Mouse (Mus musculus) adrenal gland, adult (tissue): ENCODE results near the gene Gm10447.
A peak's percentile ranks its signal among the peaks of the same experiment; 100 is the strongest.

Source experiments
- DNase-seq, 2 experiments: peaks; one replicate each; pipeline ENCODE4 v3.0.0; 2022 to 2023; ENCODE audit warnings: low spot score in 1 of 2; ENCODE audit not compliant: inconsistent age in 2 of 2

The Gm10447 gene

DNA sequence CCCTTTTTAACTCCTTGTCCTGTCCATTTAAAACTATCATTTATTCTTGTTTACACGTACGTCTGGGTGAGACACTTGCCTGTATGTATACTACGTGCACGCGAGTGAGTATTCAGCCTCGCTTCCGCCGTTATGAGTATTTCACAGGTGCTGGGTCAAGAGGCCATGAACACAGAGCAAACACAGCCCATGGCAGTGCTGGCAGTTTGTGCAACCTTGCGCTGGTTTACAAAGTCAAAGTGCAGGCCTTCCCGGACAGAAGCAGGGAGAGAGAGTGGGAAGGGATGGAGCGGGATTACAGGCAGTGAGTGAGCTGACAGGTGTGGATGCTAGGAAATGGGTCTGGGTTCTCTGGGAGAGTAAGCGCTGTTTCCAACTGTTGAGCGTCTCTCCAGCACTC is 10.7 kb downstream of the Gm10447 start:
- no peak for DNase-seq

DNA sequence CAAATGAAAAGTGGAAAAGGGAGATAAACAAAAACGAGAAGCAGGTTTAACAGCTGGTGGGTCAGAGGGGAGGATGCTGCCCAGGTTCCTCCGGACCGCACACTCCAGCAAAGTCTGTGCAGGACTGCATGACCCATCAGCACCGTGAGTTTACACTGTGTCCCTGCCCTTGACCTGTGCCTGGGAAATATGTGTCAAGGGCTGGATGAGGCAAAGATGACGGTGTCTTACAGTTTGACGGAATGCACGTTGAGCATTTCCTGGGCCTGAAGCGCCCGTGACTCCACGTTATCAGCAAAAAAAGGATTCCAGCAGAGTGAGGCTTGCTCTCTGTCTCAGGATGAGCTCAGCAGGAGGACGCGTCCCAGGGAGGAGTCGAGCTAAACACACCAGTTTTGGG is 11.3 kb downstream of the Gm10447 start:
- peak; percentile 82 to 84 for DNase-seq

DNA sequence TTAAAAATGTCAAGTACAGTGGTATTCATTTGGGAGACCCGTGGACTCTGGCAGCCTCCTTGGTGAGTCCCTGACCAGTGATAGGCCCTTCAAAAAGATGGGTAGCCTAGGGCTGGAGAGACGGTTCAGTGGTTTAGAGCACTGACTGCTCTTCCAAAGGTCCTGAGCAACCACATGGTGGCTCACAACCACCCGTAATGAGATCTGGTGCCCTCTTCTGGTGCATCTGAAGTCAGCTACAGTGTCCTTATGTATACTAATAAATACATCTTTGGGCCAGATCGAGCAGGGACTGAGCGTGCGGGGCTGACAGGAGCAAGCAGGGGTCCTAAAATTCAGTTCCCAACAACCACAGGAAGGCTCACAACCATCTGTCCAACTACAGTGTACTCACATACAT is 13.0 kb downstream of the Gm10447 start:
- DNase-seq = peak; percentile 65 to 83

DNA sequence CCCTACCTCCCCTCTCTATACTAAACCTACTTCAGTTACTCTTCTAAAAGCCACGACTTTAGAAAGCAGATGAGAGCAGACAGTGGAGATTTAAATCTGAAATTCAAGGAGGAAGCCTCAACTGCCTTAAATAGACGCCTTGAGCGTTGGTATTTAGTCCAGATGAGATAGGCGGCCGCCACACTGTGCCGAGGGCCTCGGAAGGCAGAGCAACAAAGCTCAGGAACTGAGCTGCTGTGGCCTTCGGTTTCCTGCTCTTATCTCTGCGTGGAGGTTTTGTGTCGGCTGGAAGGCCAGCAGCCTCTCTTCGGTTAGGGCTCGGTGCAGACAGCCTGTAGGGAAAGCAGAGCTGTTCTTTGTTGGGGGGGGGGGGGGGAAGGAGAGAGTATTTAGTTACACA is 15.0 kb downstream of the Gm10447 start:
- peak; percentile 64 to 82 for DNase-seq

DNA sequence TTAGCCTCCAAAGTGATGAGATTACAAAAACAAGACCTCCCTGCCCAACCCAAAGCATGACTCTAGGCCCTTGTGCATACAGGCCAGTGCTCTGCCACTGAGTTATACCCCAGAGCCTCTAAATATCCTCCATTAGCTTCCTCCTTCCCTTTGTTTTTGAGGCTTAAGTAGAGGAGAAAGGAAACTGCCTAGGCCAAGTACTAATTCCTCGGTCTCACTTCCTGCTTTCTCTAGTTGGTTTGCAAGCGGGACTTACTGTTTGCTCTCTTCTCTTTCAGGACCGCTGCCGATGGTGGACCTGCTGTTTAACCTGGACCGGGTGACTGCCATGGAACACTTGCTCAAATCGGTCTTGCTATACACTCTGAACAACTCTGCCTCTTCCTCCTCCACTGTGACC is 20.6 kb downstream of the Gm10447 start:
- DNase-seq = no peak

DNA sequence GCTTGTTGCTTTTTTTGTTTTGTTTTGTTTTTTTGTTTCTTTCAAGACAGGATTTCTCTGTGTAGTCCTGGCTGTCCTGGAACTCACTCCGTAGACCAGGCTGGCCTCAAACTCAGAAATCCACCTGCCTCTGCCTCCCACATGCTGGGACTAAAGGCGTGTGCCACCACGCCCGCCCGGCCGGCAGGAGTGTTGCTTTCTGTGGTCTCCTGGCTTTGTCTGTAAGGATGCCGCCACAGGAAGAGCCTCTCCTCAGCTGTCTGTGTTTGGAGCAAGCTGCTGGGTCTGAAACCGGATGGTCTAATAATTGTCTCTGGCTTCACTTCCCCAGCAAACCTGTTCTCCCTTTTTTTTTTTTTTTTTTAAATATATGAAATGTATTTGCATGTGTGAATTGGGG is 21.4 kb downstream of the Gm10447 start:
- no peak for DNase-seq

DNA sequence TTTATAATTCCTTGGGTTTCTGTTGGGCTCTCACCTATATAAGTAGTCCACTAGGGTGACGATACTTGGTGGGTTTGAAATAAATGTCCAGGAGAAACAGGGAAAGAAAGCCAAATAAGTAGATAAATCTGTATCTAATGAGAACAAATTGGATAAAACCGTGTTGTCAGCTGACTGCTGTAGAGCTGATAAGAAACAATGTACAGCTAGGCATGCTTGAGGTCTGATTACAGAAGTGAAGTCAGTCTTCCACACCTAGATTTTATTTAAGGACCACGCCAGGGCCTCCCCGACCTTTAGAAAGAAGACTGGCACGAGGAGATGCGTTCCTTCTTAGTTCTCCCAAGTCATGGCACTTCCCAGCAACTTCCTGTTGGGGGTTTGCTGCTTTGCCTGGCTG is 23.9 kb downstream of the Gm10447 start:
- DNase-seq = no peak

DNA sequence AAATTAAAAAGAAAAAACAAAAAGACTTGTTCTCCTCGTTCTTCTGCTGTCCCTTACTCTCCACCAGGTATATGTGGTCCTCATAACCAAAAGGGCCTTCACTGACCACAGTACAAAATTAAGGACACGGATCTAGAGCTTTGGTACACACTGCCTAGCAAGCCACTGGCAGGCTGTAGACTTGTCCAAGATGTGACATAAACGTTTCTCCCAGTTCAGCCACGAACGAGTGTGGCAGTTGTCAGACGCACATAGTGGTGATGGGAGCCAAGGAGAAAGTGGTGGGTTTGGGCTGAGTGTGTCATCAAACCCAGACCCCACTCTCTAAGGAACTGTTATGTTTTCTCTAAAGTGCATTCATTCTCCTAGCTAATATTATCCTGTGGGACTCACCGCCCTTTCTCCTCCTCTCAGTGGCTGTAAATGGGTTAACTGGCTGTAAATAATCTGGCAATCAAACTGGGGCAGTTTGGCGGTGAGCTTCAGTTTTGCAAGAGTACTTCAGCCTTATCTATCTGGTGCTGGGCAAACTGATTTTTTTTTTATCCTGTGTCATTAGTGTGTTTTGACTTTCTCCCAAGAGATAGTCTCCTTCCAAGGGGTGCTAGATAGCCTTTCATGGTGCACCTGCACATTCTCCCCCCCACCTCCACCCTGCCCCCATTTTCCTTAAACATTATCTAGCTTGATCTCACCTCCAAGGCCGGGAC is 25.4 kb downstream of the Gm10447 start:
- DNase-seq = no peak

DNA sequence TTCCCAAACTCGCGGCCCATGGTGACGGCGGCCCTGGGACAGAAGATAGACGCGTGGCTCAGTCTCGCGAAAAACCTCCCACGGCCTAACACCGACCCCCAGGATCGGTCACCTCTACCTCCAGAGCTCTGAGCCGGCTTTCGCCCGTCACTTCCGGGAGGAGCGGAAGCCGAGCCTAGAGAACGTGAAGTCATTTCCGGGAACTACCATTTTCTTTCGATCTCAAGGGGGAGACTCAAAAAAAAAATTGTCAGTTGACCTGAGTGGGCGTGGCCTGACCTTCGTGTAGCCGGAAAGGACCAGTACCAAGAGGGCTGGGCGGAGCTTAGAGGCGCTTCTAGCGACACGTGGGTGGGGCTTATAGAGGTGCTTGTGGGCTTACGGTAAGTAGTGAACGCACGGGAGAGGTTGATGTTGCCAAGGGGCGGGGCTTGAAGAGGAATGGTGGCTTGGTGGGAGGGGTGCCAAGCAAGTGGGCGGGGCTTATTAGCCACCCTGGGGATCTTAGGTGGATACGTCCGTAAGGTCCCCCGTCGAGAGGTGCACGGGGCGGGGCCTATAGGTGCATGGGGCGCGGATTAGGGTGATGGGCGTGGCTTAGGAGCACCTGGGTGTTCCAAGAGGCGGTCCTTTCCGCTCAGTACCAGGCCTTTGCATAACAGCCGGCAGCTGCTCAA is 26.1 kb downstream of the Gm10447 start, which contains the start of the genes Uqcrq and Gdf9:
Gene Uqcrq (minus strand): TSS at position 162 of the 677 bp plus-strand sequence.
Gene Gdf9 (plus strand): TSS at position 354 of the 677 bp plus-strand sequence.
- peak; percentile 99 to 100 for DNase-seq

DNA sequence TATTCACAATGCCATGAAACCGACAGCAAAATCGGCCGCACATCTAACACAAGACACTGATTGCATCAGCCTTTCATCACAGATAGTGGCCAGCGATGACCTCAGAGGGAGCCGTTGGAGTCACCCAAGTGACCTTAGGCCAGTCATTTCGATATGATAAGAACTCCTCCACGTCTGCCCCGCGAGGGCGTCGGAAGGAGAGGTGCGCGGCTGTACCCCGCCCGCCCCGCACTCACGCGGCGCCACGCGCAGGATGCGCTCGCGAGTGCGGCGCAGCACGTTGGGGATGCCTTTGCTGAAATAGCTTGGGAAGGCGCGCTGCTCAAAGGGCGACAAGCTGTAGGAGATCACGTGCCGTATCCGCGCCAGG is 26.6 kb downstream of the Gm10447 start:
- no peak for DNase-seq

DNA sequence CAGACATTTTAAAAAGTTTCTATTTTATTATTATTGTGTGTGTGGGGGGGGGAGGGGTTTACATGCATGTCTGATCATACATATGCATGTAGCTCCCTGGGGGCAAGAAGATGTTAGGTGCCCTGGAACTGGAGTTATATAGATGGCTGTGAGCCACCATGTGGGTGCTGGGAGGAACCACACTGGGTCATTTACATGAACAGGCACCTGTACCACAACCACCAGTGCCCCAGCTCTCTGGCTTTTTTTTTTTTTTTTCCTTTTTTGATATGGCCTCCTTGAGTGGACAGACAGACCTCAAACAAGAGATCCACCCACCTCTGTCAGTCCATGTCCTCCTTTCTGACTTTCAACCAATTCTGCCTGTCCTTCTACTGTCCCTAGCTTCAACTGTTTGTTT is 27.7 kb downstream of the Gm10447 start:
- no peak for DNase-seq

DNA sequence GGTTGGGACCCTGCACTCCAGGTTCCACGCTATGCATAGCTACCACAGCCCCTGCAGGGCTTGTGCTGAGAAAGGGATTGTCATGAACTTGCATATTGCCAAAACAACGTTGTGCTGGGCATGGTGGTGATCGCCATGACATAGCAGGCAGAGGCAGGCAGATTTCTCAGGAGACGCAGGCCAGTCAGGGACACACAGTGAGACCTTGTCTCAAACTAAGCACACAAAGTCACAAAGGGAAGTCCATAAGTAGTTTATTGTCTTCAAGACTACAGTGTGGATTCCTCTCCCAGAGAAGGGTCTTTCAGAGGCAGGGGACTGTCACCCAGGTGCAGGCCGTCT is 28.2 kb downstream of the Gm10447 start:
- peak in 1 of 2 experiments; percentile 36 for DNase-seq

DNA sequence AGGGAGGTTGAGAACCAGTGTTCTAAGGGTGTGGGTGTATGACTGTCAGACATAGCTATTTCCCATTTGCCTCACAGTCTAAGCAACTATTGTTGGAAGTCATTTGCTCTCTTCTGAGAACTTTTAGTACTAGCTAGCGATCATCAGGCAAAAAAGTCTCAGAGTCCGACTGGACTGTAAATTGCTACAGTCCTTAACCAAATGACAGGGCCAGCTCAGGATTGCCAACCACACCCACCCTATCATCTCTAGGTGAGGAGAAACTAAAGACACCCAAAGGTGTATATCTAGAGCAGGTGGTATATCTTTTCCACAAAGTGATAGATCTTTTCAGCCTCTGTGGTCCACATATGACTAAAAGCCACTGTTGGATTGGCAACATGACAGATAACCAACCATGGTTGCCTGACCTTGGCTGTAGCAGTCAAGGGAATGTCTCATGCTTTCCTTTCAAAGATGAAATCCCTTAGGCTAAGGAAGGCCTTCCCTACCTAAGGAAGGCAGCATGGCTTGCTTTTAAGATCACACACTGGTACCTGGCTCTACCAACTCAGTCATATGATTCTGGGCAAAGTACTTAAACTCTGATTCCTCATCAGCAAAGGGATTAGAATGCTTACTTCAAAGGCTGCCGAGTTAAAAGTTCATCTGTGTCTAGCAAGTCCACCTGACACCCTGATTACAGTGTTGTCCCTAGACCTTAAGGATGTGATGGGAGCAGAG is 28.8 kb downstream of the Gm10447 start:
- peak in 1 of 2 experiments; percentile 57 for DNase-seq

DNA sequence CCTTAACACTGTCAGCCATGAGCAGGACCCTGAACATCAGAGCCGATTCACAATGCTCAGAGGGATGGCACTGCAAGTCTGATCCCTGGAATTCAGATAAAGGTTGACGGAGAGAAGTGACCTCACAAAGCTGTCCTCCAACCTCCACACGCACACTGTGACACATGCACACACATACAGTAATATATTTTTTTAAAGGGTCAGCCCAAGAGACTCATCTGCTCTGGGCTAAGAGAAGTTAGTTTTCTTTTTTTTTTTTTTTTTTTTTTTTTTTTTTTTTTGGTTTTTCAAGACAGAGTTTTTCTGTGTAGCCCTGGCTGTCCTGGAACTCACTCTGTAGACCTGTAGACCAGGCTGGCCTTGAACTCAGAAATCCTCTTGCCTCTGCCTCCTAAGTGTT is 30.0 kb downstream of the Gm10447 start:
- DNase-seq = peak in 1 of 2 experiments; percentile 23

DNA sequence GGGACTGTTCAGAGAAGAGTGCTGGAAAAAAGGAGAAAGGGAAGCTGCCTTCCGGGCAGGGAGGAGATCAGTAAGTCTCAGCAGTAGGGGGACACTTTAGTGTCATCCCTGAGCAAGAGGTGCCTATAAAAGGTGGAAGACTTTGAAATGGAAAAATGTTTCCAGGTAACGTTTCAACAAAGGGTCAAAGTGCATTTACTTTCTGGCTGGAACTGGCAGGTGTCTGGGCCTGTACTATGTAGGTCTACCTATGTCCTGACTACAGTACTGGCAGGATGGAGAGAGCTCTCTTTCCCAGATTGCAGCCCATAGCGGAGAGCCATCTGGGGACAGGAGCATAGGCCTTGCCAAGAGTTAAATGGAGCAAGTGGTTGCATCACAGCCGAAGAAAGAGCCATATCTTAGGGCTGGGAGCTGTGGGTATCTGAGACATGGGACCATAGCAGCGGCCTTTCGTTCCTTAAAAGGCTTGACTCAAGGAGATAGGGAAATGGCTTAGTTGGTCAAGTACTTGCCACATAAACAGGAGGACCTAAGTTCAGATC is 31.1 kb downstream of the Gm10447 start:
- DNase-seq = peak in 1 of 2 experiments; percentile 60

DNA sequence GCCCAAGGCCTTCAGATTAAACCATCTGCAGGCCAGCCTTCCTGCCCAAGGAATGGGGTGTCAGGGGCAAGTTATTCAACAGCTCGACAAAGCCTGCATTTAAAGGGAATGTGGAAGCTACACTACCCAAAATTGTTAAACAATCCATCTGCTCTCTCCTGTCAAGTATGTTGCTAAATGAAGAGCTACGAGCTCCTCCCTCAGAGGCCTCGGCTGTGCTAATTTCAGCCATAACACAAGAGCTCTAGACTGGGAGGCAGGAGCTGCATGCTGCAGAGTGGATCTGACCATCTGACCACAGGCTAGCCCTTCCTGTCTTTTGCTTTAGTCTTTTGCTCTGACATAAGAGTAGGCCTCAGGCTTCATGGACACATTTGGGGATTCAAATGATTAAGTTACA is 31.7 kb downstream of the Gm10447 start:
- no peak for DNase-seq

DNA sequence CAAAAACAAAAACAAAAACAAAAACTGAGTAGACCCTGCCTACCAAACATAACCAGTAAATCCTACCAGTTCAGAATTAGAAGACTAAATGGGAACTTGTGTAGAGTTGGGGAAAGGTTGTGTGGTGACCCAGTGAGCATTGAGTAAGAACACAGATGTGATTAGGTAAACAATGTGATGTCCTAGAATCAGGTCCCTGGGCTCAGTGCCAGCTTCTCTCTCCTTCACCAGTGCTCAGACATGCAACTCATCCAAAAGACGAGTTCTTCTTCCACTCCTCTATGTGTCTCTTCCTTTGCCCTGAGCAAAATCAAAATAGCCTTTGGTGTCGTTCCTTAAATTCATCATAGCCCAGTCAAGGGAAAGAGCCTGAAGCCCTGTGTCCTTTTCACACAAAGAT is 32.1 kb downstream of the Gm10447 start:
- DNase-seq = peak in 1 of 2 experiments; percentile 86

DNA sequence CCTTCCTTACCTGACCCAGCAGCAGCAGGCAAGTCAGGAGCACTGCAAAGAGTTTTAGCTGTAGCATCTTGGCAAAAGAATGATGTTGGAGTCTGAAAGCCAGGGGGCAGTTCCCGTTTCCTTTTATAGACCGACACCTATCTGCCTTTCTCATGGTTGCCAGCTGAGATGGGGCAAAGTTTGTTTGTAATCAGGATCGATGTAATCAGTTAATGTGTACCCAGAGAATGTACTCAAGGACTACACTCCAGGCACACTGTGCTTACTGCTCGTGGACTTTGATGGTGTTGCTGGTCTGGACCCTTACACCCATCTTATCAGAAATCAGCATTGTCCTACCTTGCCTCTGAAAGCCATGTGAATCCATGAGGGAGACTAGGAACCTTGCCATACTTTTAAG is 33.9 kb downstream of the Gm10447 start, which contains the start of gene Leap2:
Gene Leap2 (minus strand): TSS at position 135 of the 400 bp plus-strand sequence.
- DNase-seq = no peak

DNA sequence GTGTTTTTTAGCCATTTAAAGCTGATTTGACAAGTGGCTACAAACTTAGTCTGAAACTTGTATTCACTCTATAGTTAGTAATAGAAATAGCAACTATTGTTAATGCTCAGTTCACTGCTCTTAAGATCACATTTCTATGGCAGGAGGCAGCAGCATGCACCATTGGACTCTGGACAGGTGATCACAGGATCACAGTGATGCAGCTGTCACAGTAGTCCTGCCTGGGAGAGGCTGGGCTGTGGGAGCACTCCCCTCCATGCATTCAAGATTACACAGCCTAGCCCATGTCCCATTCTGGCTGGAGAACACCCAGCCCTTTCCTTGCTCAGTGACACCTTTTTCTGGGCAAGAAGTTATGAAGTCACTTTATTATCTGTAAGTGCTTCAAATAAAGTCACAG is 38.9 kb downstream of the Gm10447 start:
- DNase-seq = no peak

DNA sequence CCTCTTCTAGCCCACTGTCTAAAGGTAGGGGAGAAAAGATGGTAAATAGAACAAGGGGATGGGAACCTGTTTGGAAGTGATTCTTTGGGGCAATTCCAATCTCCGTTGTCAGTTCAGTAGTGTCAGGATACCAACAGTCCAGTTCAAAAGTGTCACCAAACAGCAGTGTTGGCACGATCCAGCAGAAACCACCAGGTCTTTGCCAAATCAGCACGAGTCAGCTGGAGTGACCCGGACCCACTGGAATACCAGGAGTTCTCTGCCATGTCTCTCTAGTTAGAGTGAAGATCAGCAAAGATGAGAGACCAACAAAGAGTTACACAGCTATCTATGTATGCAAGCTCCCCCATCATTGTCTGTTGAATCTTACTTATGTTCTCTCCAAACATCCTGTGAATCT is 43.0 kb downstream of the Gm10447 start:
- DNase-seq = no peak

DNA sequence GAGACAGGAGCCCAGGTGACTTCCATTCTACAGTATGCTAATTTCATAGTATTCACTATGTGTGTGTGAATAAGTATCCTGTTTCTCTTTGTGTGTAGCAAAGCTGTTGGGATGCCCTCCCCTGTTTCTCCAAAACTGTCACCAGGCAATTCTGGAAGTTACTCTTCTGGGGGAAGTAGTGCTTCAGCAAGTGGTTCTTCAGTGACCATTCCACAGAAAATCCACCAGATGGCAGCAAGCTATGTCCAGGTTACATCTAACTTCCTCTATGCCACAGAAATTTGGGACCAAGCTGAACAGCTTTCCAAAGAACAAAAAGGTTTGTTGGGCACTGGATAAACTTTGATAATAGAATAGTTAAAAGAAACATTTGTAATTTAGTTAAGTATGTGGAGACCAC is 45.2 kb downstream of the Gm10447 start:
- DNase-seq = peak in 1 of 2 experiments; percentile 68
